9 mouse cellular contexts compared by ENCODE assay signal in the genomic region with DNA sequence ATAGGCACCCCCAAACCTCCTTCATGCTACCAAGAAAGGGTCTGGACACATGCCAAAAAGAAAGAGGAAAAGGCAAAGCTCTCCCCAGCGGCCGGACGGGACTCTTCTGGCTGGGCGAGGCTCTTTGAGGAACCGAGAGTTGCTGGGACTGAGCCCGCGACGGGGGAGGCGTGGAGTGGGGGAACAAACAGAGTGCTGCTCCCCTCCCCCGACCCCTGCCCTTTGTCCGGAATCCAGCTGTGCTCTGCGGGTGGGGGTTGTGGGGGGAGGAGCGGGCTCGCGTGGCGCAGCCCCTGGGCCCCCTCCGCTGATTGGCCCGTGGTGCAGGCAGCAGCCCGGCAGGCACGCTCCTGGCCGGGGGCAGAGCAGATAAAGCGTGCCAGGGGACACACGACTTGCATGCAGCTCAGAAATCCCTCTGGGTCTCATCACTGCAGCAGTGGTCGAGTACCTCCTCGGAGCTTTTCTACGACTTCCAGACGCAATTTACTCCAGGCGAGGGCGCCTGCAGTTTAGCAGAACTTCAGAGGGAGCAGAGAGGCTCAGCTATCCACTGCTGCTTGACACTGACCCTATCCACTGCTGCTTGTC. TPM values are rescaled to one million over a fixed set of nuclear protein-coding genes. Genes with fewer than 3 reads are reported as not detected.
DNase-seq lines count a peak whose midpoint lies in the region; ATAC-seq and TF ChIP-seq lines count a peak whose summit lies in the region.
"Had no signal": no experiment of that assay in that cellular context is flagged by ENCODE, and none has a peak within 500 bp of the region (broad histone marks: within the 10 kb centered on the region; RNA-seq: fewer than 3 reads in every experiment).

A gene (plus strand): TSS at position 400 of the 591 bp plus-strand sequence.

- H3K4me2 ChIP-seq in hindbrain, embryonic 12.5 days (replicated peaks): peak within 1 kb of the TSS; percentile 48

- no peak for TF ChIP-seq CTCF in E14TG2a.4 (conservative IDR thresholded peaks at IDR 0.05; ENCODE audit: low read length)

- H3K9ac ChIP-seq in hindbrain, embryonic 12.5 days: no peak within 1 kb of the TSS

- DNase-seq in R1 (ENCODE audit: low read depth, low spot score) (peak; percentile 46), adipocyte (ENCODE audit: low spot score) (no peak)
- no peak for DNase-seq in thymus, adult 18-20 months
- DNase-seq in layer of hippocampus, adult 9-10 months (ENCODE audit: low spot score): no peak
- no peak for DNase-seq in cerebellum, adult 8-10 months

- ATAC-seq in hindbrain, embryonic 12.5 days (ENCODE audit: low FRiP score): no peak
- peak; percentile 55 for ATAC-seq in megakaryocyte progenitor cell, adult 5-6 weeks (replicated peaks; ENCODE audit: poor library complexity)

- no peaks in the 10 kb centered on the region for H3K9me3 ChIP-seq in E14TG2a.4 (ENCODE audit: low read length)
- H3K9me3 ChIP-seq in hindbrain, embryonic 12.5 days (replicated peaks): no peaks in the 10 kb centered on the region

- H3K4me3 ChIP-seq in E14TG2a.4 (replicated peaks; ENCODE audit: low read length): peak within 1 kb of the TSS; percentile 62
- peak within 1 kb of the TSS; percentile 25 for H3K4me3 ChIP-seq in hindbrain, embryonic 12.5 days

- H3K4me1 ChIP-seq in E14TG2a.4 (replicated peaks; ENCODE audit: low read depth, low read length): peaks cover 97% of the 10 kb centered on the region
- H3K4me1 ChIP-seq in hindbrain, embryonic 12.5 days: peaks cover 35% of the 10 kb centered on the region

- H3K27me3 ChIP-seq in E14TG2a.4 (ENCODE audit: insufficient read depth, low read length): peaks cover 79% of the 10 kb centered on the region
- peaks cover 100% of the 10 kb centered on the region for H3K27me3 ChIP-seq in hindbrain, embryonic 12.5 days

- H3K27ac ChIP-seq in hindbrain, embryonic 12.5 days: no peak within 1 kb of the TSS

- no peaks in the 10 kb centered on the region for H3K36me3 ChIP-seq in E14TG2a.4 (ENCODE audit: insufficient read depth, low read length)
- no peaks in the 10 kb centered on the region for H3K36me3 ChIP-seq in hindbrain, embryonic 12.5 days

- WGBS in hindbrain, embryonic 12.5 days: 1% methylated on average over 28 of the region's 29 CpGs

RNA-seq across cellular contexts. Expression of the gene that starts here (rescaled TPM):
- polyA plus RNA-seq in hindbrain, embryonic 12.5 days (2016; fragmentation: Nextera tagmentation; extraction: Ambion mirVana): 0.70 and 0.83 TPM in 2 replicates
- not detected in 2 replicates for total RNA-seq in megakaryocyte progenitor cell, adult 5-6 weeks (2015)
- total RNA-seq in megakaryocyte progenitor cell, adult 5-6 weeks (2017): not detected in 2 replicates
- total RNA-seq: hematopoietic stem cell, adult 5-6 weeks had no signal

Comparison
In these comparisons a context has a peak if more than half of its experiments do, and no peak if none do; other contexts are left out.
1. Peak in ATAC-seq in megakaryocyte progenitor cell, adult 5-6 weeks; RNA of the gene not detected or under 1 TPM.